Mouse (Mus musculus): ENCODE results near the gene Gstm3. TPM values are rescaled to one million over a fixed set of nuclear protein-coding genes. Genes with fewer than 3 reads are reported as not detected.

The Gstm3 gene
- polyA plus RNA-seq, 1 experiment from 2014 or later: 0.12 TPM

DNA sequence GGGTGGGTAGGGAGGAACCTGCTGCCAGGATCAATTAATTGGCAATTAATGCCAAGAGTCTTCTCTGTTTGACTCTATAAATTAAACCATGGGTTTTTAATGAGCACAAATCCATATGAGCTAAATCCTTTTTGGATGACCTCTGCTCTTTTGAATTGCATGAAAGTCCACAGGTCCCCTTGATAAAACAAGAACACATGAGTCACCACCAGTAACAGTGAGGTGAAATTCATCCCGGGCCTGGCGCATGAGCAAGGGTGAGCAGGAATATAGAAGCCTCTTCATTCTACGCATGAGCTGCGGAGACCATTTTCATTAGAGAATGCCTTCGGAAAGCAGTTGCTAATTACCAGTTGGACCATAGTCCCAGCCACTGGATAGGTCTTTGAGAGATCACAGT is 48.7 kb downstream of the Gstm3 start:
- Histone ChIP-seq H3K27ac (replicated peaks) (no peak overlapping the region), H3K4me1 (replicated peaks) (0 out of 2 replicates have a peak, but pooled peaks cover 3% of the 10 kb centered on the region), H3K9ac (no peak overlapping the region), H3K27me3 (no peaks in the 10 kb centered on the region), H3K9me3 (no peaks in the 10 kb centered on the region), H3K4me3 (no peak overlapping the region), H3K36me3 (no peaks in the 10 kb centered on the region), H3K4me2 (no peak overlapping the region)
- no peak for ATAC-seq (ENCODE audit: low FRiP score, low read depth)
- 93% methylated on average over 5 of the region's 5 CpGs for WGBS

DNA sequence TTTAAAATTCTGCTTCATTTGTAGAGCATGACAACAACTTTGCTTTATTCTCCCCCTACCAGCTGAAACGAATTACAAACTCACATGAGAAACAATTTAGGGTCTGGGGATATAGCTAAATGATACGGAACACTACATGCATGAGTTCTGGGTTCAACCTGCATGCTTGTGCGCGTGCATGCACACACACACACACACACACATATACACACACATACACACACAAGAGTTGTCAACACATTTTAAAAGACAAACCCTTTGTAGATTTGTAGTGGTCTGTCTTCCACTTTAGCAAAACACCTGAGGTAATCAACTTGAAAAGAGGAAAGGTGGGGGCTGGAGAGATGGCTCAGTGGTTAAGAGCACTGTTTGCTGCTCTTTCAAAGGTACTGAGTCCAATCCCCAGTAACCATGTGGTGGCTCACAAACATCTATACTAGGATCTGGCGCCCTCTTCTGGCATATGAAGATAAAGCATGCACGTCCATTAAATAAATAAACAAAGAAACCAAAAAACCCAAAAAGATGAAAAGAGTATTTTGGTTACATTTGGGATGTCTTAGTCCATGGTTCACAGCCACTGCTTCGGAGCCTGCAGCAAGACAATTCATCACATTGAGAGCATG is 51.2 kb downstream of the Gstm3 start:
- H3K27me3 ChIP-seq: no peaks in the 10 kb centered on the region
- 60% methylated on average over 7 of the region's 7 CpGs for WGBS
- ATAC-seq (ENCODE audit: low FRiP score, low read depth): no peak

GRCm38 (mm10) chr3:107917097-107917496 is 52.0 kb downstream of the Gstm3 start:
- Histone ChIP-seq H3K4me1 (replicated peaks) (0 out of 2 replicates have a peak, but pooled peaks cover 3% of the 10 kb centered on the region), H3K4me2 (no peak overlapping the region), H3K27ac (replicated peaks) (no peak overlapping the region), H3K27me3 (no peaks in the 10 kb centered on the region), H3K9me3 (no peaks in the 10 kb centered on the region), H3K36me3 (no peaks in the 10 kb centered on the region), H3K9ac (no peak overlapping the region), H3K4me3 (no peak overlapping the region)
- WGBS: 87% methylated on average over 3 of the region's 3 CpGs
- ATAC-seq (ENCODE audit: low FRiP score, low read depth): no peak

More for the DNA sequence above, 51.2 kb downstream of the Gstm3 start:
- Histone ChIP-seq H3K4me3 (no peak overlapping the region), H3K9ac (no peak overlapping the region), H3K27ac (replicated peaks) (no peak overlapping the region), H3K4me1 (replicated peaks) (0 out of 2 replicates have a peak, but pooled peaks cover 3% of the 10 kb centered on the region), H3K36me3 (no peaks in the 10 kb centered on the region), H3K4me2 (no peak overlapping the region), H3K9me3 (no peaks in the 10 kb centered on the region)

DNA sequence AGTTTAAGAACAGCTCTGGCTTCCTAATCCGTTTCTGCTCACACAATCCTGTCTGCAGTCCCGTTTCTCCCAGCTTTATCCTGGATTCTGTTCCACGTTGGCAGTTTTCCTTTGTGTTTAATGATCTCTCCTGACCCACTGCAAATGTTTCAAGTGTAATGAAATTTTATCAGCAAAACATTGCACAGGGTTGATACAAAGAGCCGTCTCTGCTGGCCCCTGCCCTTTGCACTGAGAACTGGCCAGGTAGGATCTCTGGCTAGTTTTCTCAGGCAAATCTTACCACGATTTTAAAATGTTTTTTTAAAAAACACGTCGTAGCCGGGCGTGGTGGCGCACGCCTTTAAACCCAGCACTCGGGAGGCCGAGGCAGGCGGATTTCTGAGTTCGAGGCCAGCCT is 52.4 kb downstream of the Gstm3 start:
- 85% methylated on average over 15 of the region's 15 CpGs for WGBS
- no peak overlapping the region for H3K4me2 ChIP-seq
- no peak for ATAC-seq (ENCODE audit: low FRiP score, low read depth)
- no peaks in the 10 kb centered on the region for H3K9me3 ChIP-seq
- no peak overlapping the region for H3K9ac ChIP-seq
- no peak overlapping the region for H3K4me3 ChIP-seq
- 0 out of 2 replicates have a peak, but pooled peaks cover 3% of the 10 kb centered on the region for H3K4me1 ChIP-seq (replicated peaks)
- H3K36me3 ChIP-seq: no peaks in the 10 kb centered on the region
- no peaks in the 10 kb centered on the region for H3K27me3 ChIP-seq
- no peak overlapping the region for H3K27ac ChIP-seq (replicated peaks)

Other genes with a start within 250 kb of the Gstm3 start
- gene Csf1, start 208.8 kb downstream of the Gstm3 start, polyA plus RNA-seq (2015; fragmentation: Nextera tagmentation; extraction: Ambion mirVana): 7.9 and 8.3 TPM in 2 replicates
- gene Eps8l3, start 92.1 kb downstream of the Gstm3 start, polyA plus RNA-seq (2015; fragmentation: Nextera tagmentation; extraction: Ambion mirVana): 0.13 TPM in 1 of 2 replicates, not detected in the other
- gene Gstm5, start 73.5 kb downstream of the Gstm3 start, polyA plus RNA-seq (2015; fragmentation: Nextera tagmentation; extraction: Ambion mirVana): 248 and 252 TPM in 2 replicates
- gene Gstm7, start 37.5 kb downstream of the Gstm3 start, polyA plus RNA-seq (2015; fragmentation: Nextera tagmentation; extraction: Ambion mirVana): 48.0 and 52.9 TPM in 2 replicates
- 7.9 and 8.9 TPM in 2 replicates for gene Gstm6, start 25.5 kb downstream of the Gstm3 start, polyA plus RNA-seq (2015; fragmentation: Nextera tagmentation; extraction: Ambion mirVana)
- gene Gstm2, start 17.2 kb upstream of the Gstm3 start, polyA plus RNA-seq (2015; fragmentation: Nextera tagmentation; extraction: Ambion mirVana): 10.9 and 11.4 TPM in 2 replicates
- gene Gstm1, start 48.7 kb upstream of the Gstm3 start, polyA plus RNA-seq (2015; fragmentation: Nextera tagmentation; extraction: Ambion mirVana): 122 and 136 TPM in 2 replicates
- gene Gstm4, start 75.6 kb upstream of the Gstm3 start, polyA plus RNA-seq (2015; fragmentation: Nextera tagmentation; extraction: Ambion mirVana): 18.2 and 18.6 TPM in 2 replicates
- gene Ampd2, start 117.4 kb upstream of the Gstm3 start, polyA plus RNA-seq (2015; fragmentation: Nextera tagmentation; extraction: Ambion mirVana): 57.9 and 66.2 TPM in 2 replicates
- 0.17 and 0.46 TPM in 2 replicates for gene Gnat2, start 123.5 kb upstream of the Gstm3 start, polyA plus RNA-seq (2015; fragmentation: Nextera tagmentation; extraction: Ambion mirVana)
- 120 and 122 TPM in 2 replicates for gene Gnai3, start 176.9 kb upstream of the Gstm3 start, polyA plus RNA-seq (2015; fragmentation: Nextera tagmentation; extraction: Ambion mirVana)
- 6.1 and 6.4 TPM in 2 replicates for gene Gpr61, start 185.6 kb upstream of the Gstm3 start, polyA plus RNA-seq (2015; fragmentation: Nextera tagmentation; extraction: Ambion mirVana)
- gene Amigo1, start 217.1 kb upstream of the Gstm3 start, polyA plus RNA-seq (2015; fragmentation: Nextera tagmentation; extraction: Ambion mirVana): 13.3 and 16.6 TPM in 2 replicates
- 3.4 and 3.5 TPM in 2 replicates for gene Cyb561d1, start 231.9 kb upstream of the Gstm3 start, polyA plus RNA-seq (2015; fragmentation: Nextera tagmentation; extraction: Ambion mirVana)
- gene Atxn7l2, start 241.7 kb upstream of the Gstm3 start, polyA plus RNA-seq (2015; fragmentation: Nextera tagmentation; extraction: Ambion mirVana): 20.3 and 24.3 TPM in 2 replicates